Mouse (Mus musculus): Measurements from ENCODE around the gene Med9. TPM values are rescaled to one million over a fixed set of nuclear protein-coding genes. Genes with fewer than 3 reads are reported as not detected.

The Med9 gene
- total RNA-seq (2023): 1 to 10 TPM; 7.2 to 8.2 TPM

GRCm38 (mm10) chr11:59947752-59948400, at the start of gene Med9:
TSS of gene Med9 (plus strand) at chr11:59948206.

GRCm38 (mm10) chr11:59964818-59965217, 16.8 kb downstream of the Med9 start, which contains the start of gene Rasd1:
TSS of gene Rasd1 (minus strand) at chr11:59964944.

Other genes with a start within 250 kb of the Med9 start
- not detected for gene Pld6, start 160.6 kb upstream of the Med9 start, total RNA-seq (2023)
- 10 to 100 TPM; 36.6 to 36.9 TPM for gene Flcn, start 138.2 kb upstream of the Med9 start, total RNA-seq (2023)
- 1 to 10 TPM; 6.1 to 6.8 TPM for gene Nt5m, start 108.8 kb upstream of the Med9 start, total RNA-seq (2023)
- 10 to 100 TPM; 42.3 to 56.3 TPM for gene Cops3, start 108.4 kb upstream of the Med9 start, total RNA-seq (2023)
- gene Rasd1, start 16.7 kb downstream of the Med9 start, total RNA-seq (2023): under 1 TPM; 0.42 to 0.75 TPM
- gene Pemt, start 98.3 kb downstream of the Med9 start, total RNA-seq (2023): 1 to 10 TPM in 1 of 2 experiments, under 1 TPM in 1; 0.73 to 3.3 TPM
- 10 to 100 TPM; 24.3 to 24.8 TPM for gene Rai1, start 156.8 kb downstream of the Med9 start, total RNA-seq (2023)